Mouse (Mus musculus) embryonic stem cell, embryonic (primary cell): ENCODE measurements around the gene Utrn.

Experiments used
- CTCF ChIA-PET, 4 experiments: fragments of 300-600 bp in 2 of 4; fragments of 350-600 bp in 2 of 4; sonication (Branson Sonifier 250); formaldehyde crosslinking; loops; one replicate each; lab custom pipeline; 2022; ENCODE audit warnings: inconsistent platforms in 2 of 4; lab: Charles Lee
- POLR2A ChIA-PET, 4 experiments: fragments of 300-600 bp in 2 of 4; fragments of 350-600 bp in 2 of 4; sonication (Branson Sonifier 250); formaldehyde crosslinking; loops; one replicate each; lab custom pipeline; 2022; ENCODE audit warnings: antibody characterized with exemption in 4 of 4, inconsistent platforms in 1 of 4; lab: Charles Lee

Gene Utrn

GRCm38 (mm10) chr10:12824386-12824785, 44.8 kb downstream of the Utrn start:
- CTCF ChIA-PET: no interaction called here
- POLR2A ChIA-PET: interaction anchor here in 2 of 4 experiments (0.6 to 1.7 kb wide), 3 partner anchors 34 to 47 kb away, joined by 3 read pairs; no protein-coding TSS in a partner anchor

GRCm38 (mm10) chr10:12823437-12824219, 45.5 kb downstream of the Utrn start:
- CTCF ChIA-PET: no interaction called here
- POLR2A ChIA-PET: interaction anchor here in 2 of 4 experiments (0.6 to 1.7 kb wide), 3 partner anchors 13 to 44 kb away, joined by 3 to 5 read pairs (median 3); no protein-coding TSS in a partner anchor

DNA sequence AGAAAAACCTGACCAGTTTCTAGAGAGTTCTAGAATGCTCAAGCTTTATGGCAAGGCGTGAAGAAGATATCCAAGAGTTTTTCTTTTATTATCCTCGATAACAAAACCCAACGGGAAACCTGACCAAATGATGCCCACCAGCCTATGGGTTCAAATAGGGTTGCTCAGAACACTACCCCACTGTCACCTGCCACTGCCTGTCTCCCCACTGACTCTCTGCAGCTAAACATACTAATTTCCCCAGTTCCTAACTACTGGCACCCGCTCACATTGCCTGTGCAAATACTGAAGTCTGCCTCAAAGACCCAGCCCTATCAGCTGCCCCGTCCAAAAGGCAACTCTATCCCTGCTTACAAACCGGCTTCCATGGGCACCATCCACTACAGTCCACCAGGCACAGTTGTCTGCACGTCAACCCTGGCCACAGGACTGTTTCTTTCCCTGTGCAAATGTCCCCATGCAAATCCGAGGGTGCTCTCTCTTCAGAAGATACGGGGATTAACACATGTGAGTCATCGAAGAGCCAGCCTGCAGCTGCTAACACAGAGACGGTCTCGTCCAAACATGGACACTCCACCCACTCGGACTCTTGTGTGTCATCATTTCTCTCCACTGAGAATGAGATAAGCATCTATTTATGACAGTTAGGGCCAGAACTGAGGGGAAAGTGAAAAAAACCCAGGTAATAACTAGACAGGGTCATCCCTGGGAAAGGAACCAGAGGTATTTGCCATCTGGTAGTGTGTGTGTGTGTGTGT, 48.0 kb downstream of the Utrn start:
- POLR2A ChIA-PET: interaction anchor here in 2 of 4 experiments (0.7 to 1.3 kb wide), 3 partner anchors 29 to 99 kb away, joined by 3 to 6 read pairs (median 3); no protein-coding TSS in a partner anchor
- CTCF ChIA-PET: no interaction called here

DNA sequence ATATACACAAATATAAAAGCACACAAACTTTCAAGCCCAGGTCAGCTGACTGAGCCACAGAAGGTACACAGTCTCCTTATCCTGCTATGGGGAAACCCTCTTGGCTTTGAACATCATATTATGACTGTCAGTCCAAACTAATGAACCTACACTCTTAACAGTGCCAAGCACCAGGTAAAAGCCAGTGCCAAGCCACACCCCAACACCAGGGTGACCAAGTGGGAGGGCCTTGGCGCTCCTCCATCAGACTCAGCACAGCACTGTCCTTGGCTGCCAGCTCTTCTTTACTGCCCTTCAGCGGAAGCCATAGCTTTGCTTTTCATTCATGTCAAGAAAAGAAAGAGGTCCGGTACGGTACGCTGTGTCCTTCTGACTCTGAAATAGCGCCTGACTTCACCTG, 51.8 kb downstream of the Utrn start:
- ChIA-PET POLR2A (no interaction called here), CTCF (no interaction called here)

- ChIA-PET POLR2A (interaction anchor here in 1 of 4 experiments (1.0 kb wide), 1 partner anchor 52 kb away, joined by 5 read pairs; the partner anchor contains the start of gene Utrn), CTCF (no interaction called here)
Measured at GRCm38 (mm10) chr10:12816530-12816929, 52.6 kb downstream of the Utrn start.

DNA sequence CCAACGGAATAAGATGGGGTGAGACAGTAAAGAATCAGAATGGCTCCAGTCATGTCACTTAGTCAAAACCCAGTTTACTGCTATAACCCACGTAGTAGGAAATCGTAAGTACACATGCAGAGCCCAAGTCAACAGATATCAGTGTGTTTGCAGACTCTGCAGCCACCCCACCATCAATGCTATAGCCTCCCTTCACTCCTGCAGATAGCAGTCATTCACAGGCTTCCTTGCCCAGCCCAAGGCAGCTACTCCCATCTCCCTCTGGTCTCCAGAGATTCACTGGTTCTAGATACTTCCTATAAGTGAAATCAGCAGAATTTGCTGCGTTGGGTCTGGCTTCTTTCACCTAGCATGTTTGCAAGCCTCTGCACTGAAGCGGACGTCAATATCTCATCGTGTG, 54.8 kb downstream of the Utrn start:
- ChIA-PET POLR2A (interaction anchor here in 2 of 4 experiments (0.5 to 3.0 kb wide), 3 partner anchors 9 to 53 kb away, joined by 3 to 10 read pairs (median 4); no protein-coding TSS in a partner anchor), CTCF (no interaction called here)

- CTCF ChIA-PET: no interaction called here
- POLR2A ChIA-PET: interaction anchor here in 2 of 4 experiments (1.4 to 3.0 kb wide), 2 partner anchors 9 to 54 kb away, joined by 4 to 10 read pairs; no protein-coding TSS in a partner anchor
Measured at GRCm38 (mm10) chr10:12813881-12814280, 55.3 kb downstream of the Utrn start.

DNA sequence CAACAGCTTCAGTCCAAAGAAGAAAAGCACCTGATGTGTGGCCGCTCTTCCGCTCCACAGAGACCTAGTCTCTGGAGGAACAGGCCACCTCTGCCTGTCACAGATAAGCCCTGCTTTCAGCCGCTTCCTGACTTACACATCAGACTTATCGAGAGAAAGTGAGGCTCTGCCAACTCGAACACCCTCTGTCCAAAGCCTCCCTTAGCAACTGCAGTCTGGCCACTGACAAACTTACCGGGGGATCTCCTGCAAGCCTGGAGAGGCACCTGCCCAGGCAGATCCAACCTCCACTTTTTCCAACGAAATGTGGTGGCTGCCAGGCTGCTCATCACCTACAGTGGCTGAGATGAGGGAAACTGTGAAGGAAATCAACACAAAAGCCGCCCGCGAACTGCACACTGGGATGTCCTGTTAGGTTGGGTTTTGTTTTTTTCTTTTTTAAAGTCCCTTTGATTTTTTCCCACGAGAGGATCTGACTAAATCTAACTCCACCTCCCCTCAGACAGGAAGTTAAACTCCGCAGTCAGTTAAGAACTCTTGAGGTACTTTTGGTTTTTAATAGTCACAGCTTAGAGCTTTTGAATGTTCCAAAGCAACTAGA, 55.9 kb downstream of the Utrn start:
- ChIA-PET POLR2A (interaction anchor here in 3 of 4 experiments (0.5 to 3.0 kb wide), 9 partner anchors 8 to 1073 kb away, joined by 3 to 10 read pairs (median 4); no protein-coding TSS in a partner anchor), CTCF (no interaction called here)

DNA sequence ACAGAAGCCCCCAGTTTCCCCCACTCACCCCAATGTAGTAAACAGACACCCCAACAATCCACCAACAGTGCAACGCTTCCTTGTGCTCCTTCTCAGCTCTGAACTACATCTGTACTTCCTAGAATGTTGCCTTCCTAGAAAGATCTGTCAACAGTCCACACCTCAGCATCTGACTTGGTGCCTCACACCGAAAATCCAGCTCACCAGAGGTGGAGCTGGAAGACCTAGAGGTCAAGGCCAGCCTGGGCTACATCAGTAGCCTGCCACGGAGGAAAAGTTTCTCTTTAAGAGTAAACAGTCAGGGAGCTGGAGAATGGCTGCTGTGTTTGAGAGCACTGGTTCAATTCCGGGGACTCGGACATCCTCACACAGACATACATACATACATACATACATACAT, 56.5 kb downstream of the Utrn start:
- POLR2A ChIA-PET: interaction anchor here in 3 of 4 experiments (0.5 to 3.0 kb wide), 9 partner anchors 28 to 1074 kb away, joined by 3 to 10 read pairs (median 4); no protein-coding TSS in a partner anchor
- CTCF ChIA-PET: interaction anchor here in 1 of 4 experiments (0.5 kb wide), 1 partner anchor 72 kb away, joined by 4 read pairs; no protein-coding TSS in a partner anchor

DNA sequence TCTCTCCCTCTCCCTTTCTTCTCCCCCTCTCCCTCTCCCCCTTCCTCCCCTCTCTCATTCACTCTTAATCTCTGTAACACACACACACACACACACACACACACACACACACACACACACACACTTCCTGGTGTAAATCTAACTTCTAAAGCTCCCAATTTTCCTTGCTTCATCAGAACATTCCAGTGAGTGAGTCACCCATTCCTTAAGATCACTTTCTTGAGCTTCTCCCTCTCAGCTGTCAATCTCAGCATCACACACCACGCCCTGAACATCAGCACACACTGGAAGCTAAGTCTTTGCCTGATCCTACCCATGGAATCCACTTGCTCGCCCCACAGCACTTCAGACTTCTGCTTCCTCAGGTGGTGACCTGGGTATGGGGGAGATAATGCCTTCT, 58.3 kb downstream of the Utrn start:
- CTCF ChIA-PET: no interaction called here
- POLR2A ChIA-PET: interaction anchor here (0.6 to 1.5 kb wide), 6 partner anchors 12 to 109 kb away, joined by 3 to 7 read pairs (median 4); no protein-coding TSS in a partner anchor

DNA sequence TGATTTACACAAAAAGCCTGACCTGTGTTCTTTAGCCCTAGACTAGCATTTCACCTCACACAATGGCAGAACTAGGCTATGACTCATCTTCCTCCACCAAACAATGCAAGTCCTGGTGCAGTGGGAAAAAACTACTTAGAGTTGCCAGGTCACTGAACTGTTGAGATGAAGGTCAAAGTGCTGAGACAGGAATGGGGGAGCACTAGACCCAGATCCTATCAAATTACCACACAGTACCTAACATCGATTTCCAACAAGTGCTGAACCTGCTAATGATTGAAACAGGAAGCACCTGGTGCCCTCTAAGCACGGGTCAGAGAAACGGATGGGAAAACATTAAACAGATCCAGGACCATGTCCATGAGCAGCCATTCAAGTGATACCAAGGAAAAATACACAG, 59.5 kb downstream of the Utrn start:
- ChIA-PET POLR2A (no interaction called here), CTCF (no interaction called here)

GRCm38 (mm10) chr10:12808467-12808866, 60.7 kb downstream of the Utrn start:
- ChIA-PET POLR2A (no interaction called here), CTCF (no interaction called here)

DNA sequence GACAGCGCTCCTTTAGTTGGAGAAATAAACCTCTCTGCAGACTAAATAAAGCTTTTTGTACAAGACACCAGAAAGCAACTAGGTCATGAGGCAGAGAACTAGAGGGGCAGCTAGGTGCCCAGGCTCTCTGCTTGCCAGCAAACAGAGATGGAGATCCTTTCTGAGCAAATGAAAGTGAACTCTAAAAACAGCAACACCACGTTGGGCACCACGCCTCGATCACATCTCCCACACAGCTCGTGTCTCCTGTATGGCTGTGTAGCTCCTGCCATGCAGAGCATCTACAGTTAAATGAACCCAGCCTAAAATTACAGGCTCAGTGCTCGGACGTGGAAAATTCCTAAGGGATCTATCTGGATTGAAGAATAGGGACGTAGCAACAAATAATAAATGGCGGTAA, 61.5 kb downstream of the Utrn start:
- ChIA-PET CTCF (no interaction called here), POLR2A (interaction anchor here in 1 of 4 experiments (0.8 kb wide), 1 partner anchor 17 kb away, joined by 3 read pairs; no protein-coding TSS in a partner anchor)

DNA sequence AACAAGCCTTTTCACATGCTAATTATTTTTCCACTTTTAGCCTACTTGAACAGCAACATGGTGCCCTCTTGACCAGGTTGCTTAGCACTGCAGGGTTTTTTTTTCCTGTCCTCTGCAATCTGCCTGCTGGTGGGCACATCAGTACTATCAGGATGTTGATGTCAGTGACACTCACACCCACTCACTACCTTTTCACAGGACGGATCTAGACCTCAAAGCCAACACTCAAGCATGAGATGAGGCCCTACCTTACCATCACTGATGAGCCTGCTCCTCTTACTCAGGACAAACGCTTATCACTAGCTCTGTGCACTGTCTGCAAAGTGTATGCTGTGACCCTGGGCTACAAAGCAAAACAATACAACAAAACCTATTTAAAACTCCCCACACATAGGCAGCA, 63.3 kb downstream of the Utrn start:
- CTCF ChIA-PET: no interaction called here

DNA sequence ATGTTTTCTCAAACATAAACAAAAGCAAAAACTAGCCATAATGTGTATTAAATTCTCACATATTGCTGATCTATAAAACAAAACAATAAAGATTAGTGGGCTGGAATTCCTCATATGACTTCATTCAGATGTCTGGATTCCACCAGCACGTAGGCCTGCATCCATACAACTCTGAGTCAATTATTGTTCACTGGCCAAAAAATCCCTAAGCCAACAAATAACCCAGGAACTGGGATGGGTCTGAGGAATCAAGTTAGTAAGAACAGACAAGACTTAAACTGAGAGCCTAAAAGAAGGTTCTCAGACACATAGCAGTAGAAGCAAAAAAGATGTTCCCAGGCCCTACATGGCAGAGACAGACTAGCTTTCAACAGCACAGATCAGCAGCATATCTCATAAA, 65.2 kb downstream of the Utrn start:
- ChIA-PET POLR2A (no interaction called here), CTCF (no interaction called here)

More for the DNA sequence above, 63.3 kb downstream of the Utrn start:
- POLR2A ChIA-PET: interaction anchor here in 2 of 4 experiments (1.2 to 1.6 kb wide), 5 partner anchors 8 to 117 kb away, joined by 4 to 5 read pairs (median 4); partner anchors contain the start of gene Utrn (in 1 of the 2)

GRCm38 (mm10) chr10:12799416-12799815, 69.7 kb downstream of the Utrn start:
- ChIA-PET CTCF (interaction anchor here in 2 of 4 experiments (0.6 kb wide), 2 partner anchors 198 to 249 kb away, joined by 4 to 5 read pairs; no protein-coding TSS in a partner anchor), POLR2A (interaction anchor here in 1 of 4 experiments (1.0 to 1.4 kb wide), 2 partner anchors 11 to 142 kb away, joined by 3 to 4 read pairs; no protein-coding TSS in a partner anchor)

DNA sequence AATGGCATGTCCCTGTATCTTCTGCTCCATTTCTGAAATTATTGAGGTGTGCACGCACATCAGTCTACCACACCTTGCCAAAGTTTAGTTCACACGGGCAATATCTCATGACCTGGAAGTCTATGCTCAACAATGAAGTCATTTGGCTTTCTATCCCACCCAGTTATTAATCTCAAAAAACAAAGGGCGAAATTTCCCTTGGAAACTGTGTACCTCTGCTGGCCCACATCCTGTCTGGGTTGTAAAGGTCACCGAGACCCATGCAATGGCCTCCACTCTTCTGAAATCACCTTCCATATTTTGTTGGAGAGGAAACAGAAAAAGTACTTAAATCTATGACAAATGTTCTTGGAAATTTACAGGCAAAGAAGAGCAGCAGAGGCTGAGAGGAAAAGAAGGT, 70.9 kb downstream of the Utrn start:
- POLR2A ChIA-PET: interaction anchor here in 1 of 4 experiments (0.9 kb wide), 1 partner anchor 70 kb away, joined by 5 read pairs; no protein-coding TSS in a partner anchor
- CTCF ChIA-PET: no interaction called here

- POLR2A ChIA-PET: interaction anchor here in 2 of 4 experiments (0.7 to 1.6 kb wide), 3 partner anchors 9 to 73 kb away, joined by 3 to 5 read pairs (median 4); no protein-coding TSS in a partner anchor
- CTCF ChIA-PET: no interaction called here
Measured at GRCm38 (mm10) chr10:12796510-12796840, 72.7 kb downstream of the Utrn start.
